Mouse (Mus musculus): ENCODE data around the gene Phf13. TPM values are rescaled to one million over a fixed set of nuclear protein-coding genes. Genes with fewer than 3 reads are reported as not detected.
A peak's percentile ranks its signal among the peaks of the same experiment; 100 is the strongest.

The Phf13 gene
- polyA plus RNA-seq, 1 experiment, result 15.3 TPM

- no peak for DNase-seq (ENCODE audit: low spot score)
These were observed 3.0 kb downstream of the Phf13 start for GRCm38 (mm10) chr4:151993035-151993434.

GRCm38 (mm10) chr4:151992091-151992490 lies 4.0 kb downstream of the Phf13 start:
- no peak for DNase-seq (ENCODE audit: low spot score)

- DNase-seq (ENCODE audit: low spot score), result no peak
These were observed 7.0 kb downstream of the Phf13 start for GRCm38 (mm10) chr4:151989110-151989488.

GRCm38 (mm10) chr4:151988342-151989109 lies 7.5 kb downstream of the Phf13 start, which contains the start of gene Thap3:
Gene Thap3 (minus strand): TSS chr4:151988997.
- peak; percentile 76 for DNase-seq (ENCODE audit: low spot score)

- DNase-seq (ENCODE audit: low spot score), result no peak
These were observed 8.1 kb downstream of the Phf13 start for GRCm38 (mm10) chr4:151988014-151988341.

GRCm38 (mm10) chr4:151986650-151987049 lies 9.4 kb downstream of the Phf13 start:
- no peak for DNase-seq (ENCODE audit: low spot score)

- no peak for DNase-seq (ENCODE audit: low spot score)
These were observed 10.2 kb downstream of the Phf13 start for GRCm38 (mm10) chr4:151985886-151986285.

GRCm38 (mm10) chr4:151983560-151983959 lies 12.5 kb downstream of the Phf13 start:
- DNase-seq (ENCODE audit: low spot score), result no peak

GRCm38 (mm10) chr4:151983043-151983442 lies 13.0 kb downstream of the Phf13 start:
- DNase-seq (ENCODE audit: low spot score), result no peak

GRCm38 (mm10) chr4:151981363-151981762 lies 14.7 kb downstream of the Phf13 start:
- peak; percentile 71 for DNase-seq (ENCODE audit: low spot score)

GRCm38 (mm10) chr4:151980699-151981098 lies 15.4 kb downstream of the Phf13 start:
- DNase-seq (ENCODE audit: low spot score), result no peak

- DNase-seq (ENCODE audit: low spot score), result peak; percentile 60
These were observed 18.3 kb downstream of the Phf13 start for GRCm38 (mm10) chr4:151977748-151978147.

- no peak for DNase-seq (ENCODE audit: low spot score)
These were observed 20.6 kb downstream of the Phf13 start for GRCm38 (mm10) chr4:151975441-151975840.

- no peak for DNase-seq (ENCODE audit: low spot score)
These were observed 23.7 kb downstream of the Phf13 start for GRCm38 (mm10) chr4:151972221-151972967.

GRCm38 (mm10) chr4:151968204-151968921 lies 27.7 kb downstream of the Phf13 start:
- no peak for DNase-seq (ENCODE audit: low spot score)

GRCm38 (mm10) chr4:151962817-151963216 lies 33.2 kb downstream of the Phf13 start:
- DNase-seq (ENCODE audit: low spot score), result no peak

- no peak for DNase-seq (ENCODE audit: low spot score)
These were observed 35.6 kb downstream of the Phf13 start for GRCm38 (mm10) chr4:151960513-151960854.

- no peak for DNase-seq (ENCODE audit: low spot score)
These were observed 36.1 kb downstream of the Phf13 start for GRCm38 (mm10) chr4:151959849-151960512.

GRCm38 (mm10) chr4:151957584-151958315 lies 38.3 kb downstream of the Phf13 start:
- no peak for DNase-seq (ENCODE audit: low spot score)

- no peak for DNase-seq (ENCODE audit: low spot score)
These were observed 40.3 kb downstream of the Phf13 start for GRCm38 (mm10) chr4:151955791-151956190.

- no peak for DNase-seq (ENCODE audit: low spot score)
These were observed 42.8 kb downstream of the Phf13 start for GRCm38 (mm10) chr4:151953209-151953608.
